Mouse (Mus musculus) left cerebral cortex, adult 9 months (tissue): ENCODE measurements around the gene Anapc15.
"Not testable (repeated sequence)": the region's sequence is repeated elsewhere in the genome, so short reads cannot be mapped to it uniquely, and the experiment has no call there.

ENCODE experiments used
- DNase-seq, 2 experiments: peaks; one replicate each; pipeline ENCODE4 v3.0.0; 2022; ENCODE audit warnings: low spot score in 2 of 2

Gene Anapc15

DNA sequence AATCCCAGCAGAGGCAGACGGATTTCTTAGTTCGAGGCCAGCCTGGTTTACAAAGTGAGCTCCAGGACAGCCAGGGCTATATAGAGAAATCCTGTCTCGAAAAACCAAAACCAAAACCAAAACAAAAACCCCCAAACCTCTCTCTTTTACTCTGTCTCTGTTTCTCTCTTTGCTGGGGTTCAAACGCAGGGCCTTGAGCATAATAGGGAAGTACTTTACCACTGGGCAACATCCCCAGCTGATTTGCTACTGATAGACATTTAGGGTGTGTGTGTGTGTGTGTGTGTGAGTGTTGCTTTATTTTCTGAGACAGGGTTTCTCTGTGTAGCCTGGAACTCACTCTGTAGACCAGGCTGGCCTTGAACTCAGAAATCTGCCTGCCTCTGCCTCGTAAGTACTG is 85.5 kb downstream of the Anapc15 start:
- DNase-seq, result not testable (repeated sequence)
